Mouse (Mus musculus) stomach, adult 2 months (tissue): Measurements from ENCODE around the gene Gm17490. TPM values are rescaled to one million over a fixed set of nuclear protein-coding genes. Genes with fewer than 3 reads are reported as not detected.

Experiments used
- polyA plus RNA-seq: library from polyadenylated mRNA; depleted of rRNA; stranded (reverse); fragments of >200 nt; gene quantifications from 2 replicates; pipeline ENCODE4 v1.2.3, GENCODE M21; 2012; rRNA removed

Gm17490 gene
- not detected in 2 replicates for polyA plus RNA-seq

GRCm38 (mm10) chr2:11625890-11626289, at the start of gene Gm17490:
TSS of gene Gm17490 (minus strand) at chr2:11626264.

GRCm38 (mm10) chr2:11642451-11642941, 16.4 kb upstream of the Gm17490 start, which contains the start of gene Il2ra:
TSS of gene Il2ra (plus strand) at chr2:11642807.

DNA sequence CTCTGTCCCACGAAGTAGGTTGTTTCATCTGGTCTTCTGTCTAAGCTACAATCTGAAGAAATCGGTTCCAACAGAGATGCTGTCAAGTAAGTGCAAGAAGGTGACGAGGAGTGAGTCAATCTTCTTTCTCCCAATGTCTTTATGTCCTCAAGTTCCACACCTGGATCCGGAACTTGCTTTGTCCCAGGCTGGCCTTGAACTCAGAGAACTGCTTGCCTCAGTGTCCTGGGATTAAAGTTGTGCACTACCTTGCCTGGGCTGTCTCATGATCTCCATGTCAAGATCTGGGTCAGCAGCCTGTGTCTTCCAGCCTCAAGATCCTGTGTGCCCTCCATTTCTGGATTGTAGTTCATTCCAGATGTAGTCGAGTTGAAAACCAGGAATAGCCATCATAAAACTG, 22.0 kb downstream of the Gm17490 start, which contains the start of gene Rbm17:
TSS of gene Rbm17 (minus strand) at position 101 of the 400 bp plus-strand sequence.

Other genes starting within 250 kb of the Gm17490 start
- 4.0 and 4.1 TPM in 2 replicates for gene Pfkfb3, start 72.2 kb downstream of the Gm17490 start, polyA plus RNA-seq
- 6.4 and 7.6 TPM in 2 replicates for gene Rbm17, start 22.1 kb downstream of the Gm17490 start, polyA plus RNA-seq
- 0.02 and 0.15 TPM in 2 replicates for gene Il2ra, start 16.5 kb upstream of the Gm17490 start, polyA plus RNA-seq
- 6.4 and 8.4 TPM in 2 replicates for gene Il15ra, start 79.0 kb upstream of the Gm17490 start, polyA plus RNA-seq
- 11.0 and 15.3 TPM in 2 replicates for gene Fbh1, start 151.3 kb upstream of the Gm17490 start, polyA plus RNA-seq
- 14.9 and 23.0 TPM in 2 replicates for gene Ankrd16, start 151.6 kb upstream of the Gm17490 start, polyA plus RNA-seq